In the genomic region with DNA sequence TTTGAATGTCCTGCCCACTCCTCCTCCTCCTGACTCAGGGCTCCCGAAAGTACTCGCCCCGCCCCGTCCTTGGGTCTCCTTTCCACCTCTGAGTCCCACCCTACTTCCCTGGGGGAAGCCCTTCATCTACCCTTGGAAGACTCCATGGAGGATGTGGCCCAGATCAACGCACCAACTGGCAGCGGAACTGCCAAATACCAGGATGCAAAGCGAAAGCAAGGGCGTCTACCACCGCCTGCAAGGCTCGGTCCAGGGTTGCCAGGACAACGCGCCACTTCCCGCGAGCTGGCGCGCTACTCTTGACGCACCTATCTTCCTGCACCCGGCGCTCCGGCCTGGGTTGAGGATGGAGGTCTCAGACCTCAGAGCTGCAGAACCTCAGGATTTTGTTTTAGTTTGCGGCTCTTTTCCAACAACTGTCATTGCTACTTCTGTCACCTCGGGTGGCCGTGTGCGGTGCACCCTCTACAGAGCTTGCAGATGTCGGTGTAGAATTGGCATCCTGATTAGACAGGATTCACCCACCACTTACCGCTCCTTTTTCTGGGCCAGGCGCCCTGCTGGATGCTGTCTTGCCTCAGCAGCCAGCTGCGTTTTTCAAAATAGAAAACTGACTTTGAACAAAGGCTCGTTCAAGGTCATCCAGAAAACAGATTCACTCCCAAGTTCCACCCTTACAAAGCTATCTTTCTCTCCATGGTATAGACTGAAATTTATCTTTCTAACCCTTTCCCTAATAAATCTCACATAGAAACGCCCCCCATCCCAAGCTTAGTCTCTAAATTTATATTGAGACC, we compare ENCODE assay signal across 9 mouse cellular contexts. TPM values are rescaled to one million over a fixed set of nuclear protein-coding genes. Genes with fewer than 3 reads are reported as not detected.
DNase-seq lines count a peak whose midpoint lies in the region; ATAC-seq and TF ChIP-seq lines count a peak whose summit lies in the region.
"Had no signal": no experiment of that assay in that cellular context is flagged by ENCODE, and none has a peak within 500 bp of the region (broad histone marks: within the 10 kb centered on the region; RNA-seq: fewer than 3 reads in every experiment).

A gene (minus strand): TSS at position 747 of the 797 bp plus-strand sequence.

- DNase-seq in forebrain, embryonic 11.5 days (ENCODE audit: low spot score) = peak; percentile 80
- peak; percentile 65 to 69 for DNase-seq in heart, postnatal 10 days
- DNase-seq in kidney, postnatal 4 days = peak; percentile 59 to 68
- peak; percentile 71 for DNase-seq in neural tube, embryonic 11.5 days (ENCODE audit: low spot score)
- DNase-seq in thymus, adult 18-20 months = peak; percentile 49 to 53

- WGBS in forebrain, embryonic 11.5 days = 5% methylated on average over 30 of the region's 30 CpGs
- 4% methylated on average over 30 of the region's 30 CpGs for WGBS in liver, embryonic 16.5 days (ENCODE audit: insufficient replicate concordance)
- WGBS in neural tube, embryonic 11.5 days = 8% methylated on average over 30 of the region's 30 CpGs

- H3K4me1 ChIP-seq in ES-Bruce4 (ENCODE audit: control insufficient read depth, insufficient read depth, low read length) = peaks cover 7% of the 10 kb centered on the region
- no peaks in the 10 kb centered on the region for H3K4me1 ChIP-seq in brown adipose tissue, adult 24 weeks (ENCODE audit: control insufficient read depth, insufficient read depth, insufficient read length, low read length)
- no peaks in the 10 kb centered on the region; the same call in 1 of the 2 replicates for H3K4me1 ChIP-seq in forebrain, embryonic 11.5 days (replicated peaks; ENCODE audit: control insufficient read depth, insufficient read depth, low read length)
- H3K4me1 ChIP-seq in liver, embryonic 16.5 days (ENCODE audit: control insufficient read depth, low read depth, low read length) = no peaks in the 10 kb centered on the region
- no peaks in the 10 kb centered on the region; the same call in 1 of the 2 replicates for H3K4me1 ChIP-seq in neural tube, embryonic 11.5 days (ENCODE audit: control insufficient read depth, insufficient read depth, low read length)

- ATAC-seq in forebrain, embryonic 11.5 days (replicated peaks; ENCODE audit: low FRiP score) = peak; percentile 82
- no peak for ATAC-seq in liver, embryonic 16.5 days (ENCODE audit: low read depth)
- peak; percentile 74 for ATAC-seq in neural tube, embryonic 11.5 days (ENCODE audit: insufficient read depth, low FRiP score, low TSS enrichment)

- peak within 1 kb of the TSS; percentile 63 for H3K4me2 ChIP-seq in forebrain, embryonic 11.5 days (ENCODE audit: low read depth, low read length, severe bottlenecking)
- H3K4me2 ChIP-seq in liver, embryonic 16.5 days (ENCODE audit: low read depth, low read length) = peak within 1 kb of the TSS; percentile 54
- H3K4me2 ChIP-seq in neural tube, embryonic 11.5 days (ENCODE audit: low read depth) = peak within 1 kb of the TSS; percentile 67

- no peak for TF ChIP-seq POLR2A in ES-Bruce4 (IDR thresholded peaks at IDR 0.05; ENCODE audit: insufficient read depth, low read length)

- no peaks in the 10 kb centered on the region for H3K9me3 ChIP-seq in ES-Bruce4 (replicated peaks; ENCODE audit: control insufficient read depth, insufficient read depth, low read length, poor library complexity, severe bottlenecking)
- H3K9me3 ChIP-seq in forebrain, embryonic 11.5 days (ENCODE audit: control insufficient read depth, low read length) = no peaks in the 10 kb centered on the region
- no peaks in the 10 kb centered on the region for H3K9me3 ChIP-seq in liver, embryonic 16.5 days (replicated peaks; ENCODE audit: control insufficient read depth, low read length)
- no peaks in the 10 kb centered on the region for H3K9me3 ChIP-seq in neural tube, embryonic 11.5 days (ENCODE audit: control insufficient read depth, low read length)

- H3K27me3 ChIP-seq in ES-Bruce4 (ENCODE audit: control insufficient read depth, insufficient read depth, low read length, poor library complexity, severe bottlenecking) = no peaks in the 10 kb centered on the region
- no peaks in the 10 kb centered on the region for H3K27me3 ChIP-seq in forebrain, embryonic 11.5 days (ENCODE audit: control insufficient read depth, insufficient read depth, low read length)
- peaks cover 18% of the 10 kb centered on the region for H3K27me3 ChIP-seq in liver, embryonic 16.5 days (ENCODE audit: control insufficient read depth, insufficient read depth, low read depth, low read length)
- 0 out of 2 replicates have a peak, but pooled peaks cover 4% of the 10 kb centered on the region for H3K27me3 ChIP-seq in neural tube, embryonic 11.5 days (ENCODE audit: control insufficient read depth, insufficient read depth, low read length)

- no peak for TF ChIP-seq CTCF in ES-Bruce4 (IDR thresholded peaks at IDR 0.05; ENCODE audit: low read depth, low read length)

- no peaks in the 10 kb centered on the region for H3K36me3 ChIP-seq in ES-Bruce4 (ENCODE audit: control insufficient read depth, insufficient read depth, low read length, poor library complexity, severe bottlenecking)
- no peaks in the 10 kb centered on the region for H3K36me3 ChIP-seq in forebrain, embryonic 11.5 days (ENCODE audit: control insufficient read depth, insufficient read depth, low read length)
- H3K36me3 ChIP-seq in liver, embryonic 16.5 days (ENCODE audit: control insufficient read depth, insufficient read depth) = no peaks in the 10 kb centered on the region
- no peaks in the 10 kb centered on the region for H3K36me3 ChIP-seq in neural tube, embryonic 11.5 days (ENCODE audit: control insufficient read depth, insufficient read depth, low read length)

- peak; percentile 91 for TF ChIP-seq EP300 in ES-Bruce4 (IDR thresholded peaks at IDR 0.05; ENCODE audit: insufficient read depth, low read depth, low read length)

- peak within 1 kb of the TSS; percentile 57 for H3K4me3 ChIP-seq in ES-Bruce4 (ENCODE audit: low read depth, low read length)
- peak within 1 kb of the TSS; percentile 39 for H3K4me3 ChIP-seq in brown adipose tissue, adult 24 weeks (ENCODE audit: insufficient read depth, low read depth, low read length)
- H3K4me3 ChIP-seq in forebrain, embryonic 11.5 days (ENCODE audit: low read depth, low read length) = peak within 1 kb of the TSS; percentile 34
- H3K4me3 ChIP-seq in liver, embryonic 16.5 days (ENCODE audit: low read depth, low read length) = peak within 1 kb of the TSS; percentile 42
- H3K4me3 ChIP-seq in neural tube, embryonic 11.5 days (ENCODE audit: low read depth, low read length) = peak within 1 kb of the TSS; percentile 34

- H3K9ac ChIP-seq in ES-Bruce4 (ENCODE audit: low read depth, poor library complexity, severe bottlenecking) = peak within 1 kb of the TSS; percentile 51
- peak within 1 kb of the TSS; percentile 47 for H3K9ac ChIP-seq in forebrain, embryonic 11.5 days (ENCODE audit: low read length)
- H3K9ac ChIP-seq in liver, embryonic 16.5 days (ENCODE audit: low read depth, low read length) = no peak within 1 kb of the TSS
- H3K9ac ChIP-seq in neural tube, embryonic 11.5 days (ENCODE audit: low read length) = peak within 1 kb of the TSS; percentile 57

- intact Hi-C loops in heart, postnatal 10 days (cut with DNase I) = loop anchor here (5.0 kb wide), 1 partner anchor 167 kb away; no protein-coding TSS in a partner anchor

- peak within 1 kb of the TSS; percentile 92 for H3K27ac ChIP-seq in ES-Bruce4 (ENCODE audit: insufficient read depth, low read length)
- H3K27ac ChIP-seq in brown adipose tissue, adult 24 weeks (replicated peaks; ENCODE audit: low read depth, low read length) = no peak within 1 kb of the TSS
- no peak within 1 kb of the TSS for H3K27ac ChIP-seq in forebrain, embryonic 11.5 days (ENCODE audit: low read depth, low read length)
- H3K27ac ChIP-seq in liver, embryonic 16.5 days (ENCODE audit: low read length) = no peak within 1 kb of the TSS
- H3K27ac ChIP-seq in neural tube, embryonic 11.5 days (ENCODE audit: low read depth, low read length) = no peak within 1 kb of the TSS

RNA-seq across cellular contexts. Expression of the gene that starts here (rescaled TPM):
- 3.0 and 3.2 TPM in 2 replicates for polyA plus RNA-seq in ES-Bruce4 (2011; ENCODE audit: insufficient read depth, insufficient read length, low read depth, missing spikeins)
- not detected in 2 replicates for polyA plus RNA-seq in brown adipose tissue, adult 24 weeks (2012; ENCODE audit: insufficient read depth, insufficient read length, missing spikeins)
- 1.0 and 1.2 TPM in 2 replicates for polyA plus RNA-seq in forebrain, embryonic 11.5 days (2014; fragmentation: Nextera tagmentation; extraction: Ambion mirVana)
- under 1 TPM; 0.22 to 0.65 TPM for total RNA-seq in heart, postnatal 10 days (2021)
- 0.15 and 0.21 TPM in 2 replicates for polyA plus RNA-seq in liver, embryonic 16.5 days (2015; fragmentation: Nextera tagmentation; extraction: Ambion mirVana)
- polyA plus RNA-seq in neural tube, embryonic 11.5 days (2014; fragmentation: Nextera tagmentation; extraction: Ambion mirVana) = 0.48 and 0.51 TPM in 2 replicates
- total RNA-seq: liver, adult 2 months had no signal
- polyA plus RNA-seq: liver, adult 2 months had no signal

Comparison
In these comparisons a context has a peak if more than half of its experiments do, and no peak if none do; other contexts are left out.
1. Peak in DNase-seq in heart, postnatal 10 days; RNA of the gene not detected or under 1 TPM.
2. Peak in DNase-seq, ATAC-seq, H3K4me3 ChIP-seq, H3K9ac ChIP-seq and H3K4me2 ChIP-seq in neural tube, embryonic 11.5 days; RNA of the gene not detected or under 1 TPM.